Mouse (Mus musculus) embryo, embryonic 11 days (tissue): Measurements from ENCODE around the gene Cyp24a1.
"Not testable (repeated sequence)": the region's sequence is repeated elsewhere in the genome, so short reads cannot be mapped to it uniquely, and the experiment has no call there.

Experiments
- DNase-seq: peaks from one replicate; pipeline ENCODE4 v3.0.0-alpha.2; 2015

The Cyp24a1 gene

DNA sequence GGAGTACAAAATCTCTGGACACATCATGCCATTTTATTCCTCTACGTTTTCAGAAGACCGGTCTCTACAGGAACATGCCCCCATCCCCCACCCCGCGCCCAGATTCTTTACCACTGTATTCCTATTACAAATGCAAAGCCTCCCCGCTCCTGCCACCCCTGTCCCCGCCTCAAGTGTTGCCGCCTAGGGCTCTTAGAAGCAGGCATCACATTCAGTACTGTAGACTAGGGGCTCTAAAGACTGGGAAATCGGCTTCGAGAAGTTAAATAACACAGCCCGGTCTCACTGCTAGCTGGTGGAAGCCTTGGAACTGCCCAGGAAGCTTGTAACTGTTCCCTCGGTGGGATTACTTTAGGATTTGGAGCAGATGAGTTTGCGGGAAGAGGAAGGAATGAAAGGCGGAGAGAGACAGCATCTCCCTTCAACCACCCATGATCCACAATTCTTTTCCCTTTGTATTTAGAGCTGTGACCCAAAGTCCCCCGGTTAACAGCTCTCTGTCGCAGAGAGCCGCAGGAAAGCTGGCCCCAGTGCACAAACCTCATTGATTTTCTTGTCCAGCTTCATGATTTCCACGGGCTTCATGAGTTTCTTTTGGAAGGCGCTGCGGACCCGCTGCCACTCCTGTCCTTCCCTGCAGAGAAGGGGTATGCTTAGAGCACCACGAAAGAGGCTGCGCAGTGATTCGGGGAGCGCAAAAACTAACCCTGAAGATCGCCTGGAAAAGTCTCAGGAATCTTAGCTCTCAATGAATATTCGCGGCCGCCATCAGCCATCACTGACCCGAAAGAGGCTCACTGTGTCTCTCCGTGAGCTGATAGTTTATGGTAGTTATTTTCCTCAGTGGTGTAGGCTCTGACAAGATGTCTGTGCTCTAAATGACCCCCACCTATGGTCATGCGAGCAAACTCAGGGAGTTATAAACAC is 1.9 kb downstream of the Cyp24a1 start:
- peak; percentile 42 for DNase-seq

DNA sequence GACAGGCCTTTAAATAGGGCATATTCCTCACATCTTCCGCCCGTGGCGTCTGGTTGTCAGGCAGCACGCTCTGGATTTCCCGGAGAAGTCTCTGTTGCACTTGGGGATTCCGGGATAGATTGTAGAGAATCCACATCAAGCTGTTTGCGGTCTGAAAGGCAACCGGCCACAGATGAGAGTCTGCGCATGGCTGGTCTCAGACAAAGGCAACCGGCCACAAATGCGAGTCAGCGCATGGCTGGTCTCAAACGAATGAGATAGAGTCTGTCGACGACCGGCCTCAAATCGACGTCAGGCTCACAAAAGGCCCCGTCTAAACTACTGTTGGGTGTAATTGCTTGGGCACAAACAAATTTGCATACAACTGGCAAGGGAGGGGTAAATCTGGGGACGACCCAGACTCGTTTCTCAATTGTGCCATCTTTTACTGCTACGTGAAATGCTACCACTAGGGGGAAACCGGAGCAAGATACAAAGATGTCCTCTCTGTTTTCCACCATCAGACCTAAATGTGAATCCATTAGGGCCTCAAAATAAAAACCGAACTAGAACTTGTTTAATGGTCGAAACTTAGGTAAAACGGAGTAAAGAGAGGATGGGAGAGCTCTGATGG is 8.9 kb downstream of the Cyp24a1 start:
- peak; percentile 62 for DNase-seq

DNA sequence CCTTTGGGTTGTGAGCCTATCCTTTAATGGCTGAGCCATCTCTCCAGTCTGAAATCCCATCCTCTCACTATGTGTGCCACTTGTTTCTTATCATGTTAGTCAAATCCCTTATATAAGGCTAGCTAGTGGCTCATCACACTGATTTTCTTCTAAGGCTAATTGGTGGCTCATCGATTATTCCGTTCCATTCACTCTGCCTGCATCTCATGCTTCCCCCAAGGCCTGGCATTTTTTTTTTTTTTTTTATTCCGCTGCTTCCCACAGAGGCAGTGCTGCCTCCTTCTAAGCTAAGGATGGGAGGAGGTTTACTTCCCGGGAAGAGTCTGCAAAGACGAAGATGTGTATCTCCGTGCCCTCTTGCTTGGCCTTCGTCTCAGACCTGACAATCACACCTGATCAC is 9.7 kb downstream of the Cyp24a1 start:
- no peak for DNase-seq

DNA sequence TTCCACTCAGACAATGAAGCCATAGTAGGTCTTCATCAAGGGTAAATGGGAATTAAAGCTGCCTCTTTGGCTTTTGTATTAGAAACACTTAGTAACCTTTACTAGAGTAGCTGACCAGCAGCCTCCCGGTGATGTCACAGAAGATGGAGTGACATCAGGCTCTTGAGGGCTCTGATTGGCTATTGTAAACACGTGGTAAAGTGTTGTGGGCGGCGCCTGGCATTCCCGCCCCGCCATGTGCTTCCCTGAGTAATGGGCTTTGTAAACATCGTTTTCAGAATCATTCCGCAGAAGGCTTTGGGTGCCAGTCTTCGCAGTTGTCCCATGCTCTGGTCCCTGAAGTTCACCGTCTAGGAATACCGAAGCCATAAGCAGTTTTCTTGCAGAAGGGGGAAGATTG is 13.0 kb downstream of the Cyp24a1 start:
- DNase-seq = no peak

DNA sequence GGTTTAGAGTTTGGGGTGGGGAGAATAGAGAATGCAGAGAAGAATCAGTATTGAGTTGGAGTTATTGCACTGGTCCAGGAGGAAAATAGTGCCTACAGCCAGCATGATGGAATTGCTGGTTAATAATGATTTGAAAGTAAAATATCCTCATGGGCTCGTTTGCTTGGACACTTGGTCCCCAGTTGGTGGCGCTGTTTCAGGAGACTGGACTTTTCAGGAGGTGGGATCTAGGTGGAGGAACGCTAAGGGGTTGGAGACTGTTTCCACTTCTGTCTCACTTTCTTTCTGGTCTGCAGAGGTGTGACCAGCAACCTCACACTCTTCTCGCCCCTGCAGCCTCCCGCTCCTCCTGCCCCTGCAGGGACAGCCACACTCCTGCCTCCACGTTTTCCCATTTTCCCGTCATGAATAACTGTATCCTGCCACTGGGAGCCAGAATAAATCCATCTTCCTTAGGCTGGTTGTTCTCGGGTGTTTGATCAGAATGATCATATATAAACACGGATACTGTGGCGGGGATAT is 14.9 kb downstream of the Cyp24a1 start:
- DNase-seq = no peak

DNA sequence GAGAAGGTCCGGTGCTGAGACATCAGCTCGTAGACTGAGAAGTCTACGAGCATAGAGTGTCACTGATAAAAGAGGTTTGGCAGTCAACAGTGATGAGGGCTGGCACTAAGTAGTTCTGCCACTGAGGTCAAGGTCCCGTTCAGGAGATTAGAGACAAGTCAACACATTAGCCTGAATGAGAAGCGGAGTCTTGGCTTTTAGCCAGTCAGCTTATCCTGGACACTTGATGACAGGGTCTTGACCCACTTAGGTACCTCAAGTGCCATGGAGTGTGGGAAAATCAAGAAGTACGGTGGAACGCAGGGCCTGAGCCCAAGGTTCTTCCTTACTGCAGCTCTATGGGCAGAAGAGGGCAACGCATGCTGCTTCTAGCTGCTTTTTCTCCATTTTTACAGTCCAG is 20.3 kb downstream of the Cyp24a1 start:
- DNase-seq = no peak

DNA sequence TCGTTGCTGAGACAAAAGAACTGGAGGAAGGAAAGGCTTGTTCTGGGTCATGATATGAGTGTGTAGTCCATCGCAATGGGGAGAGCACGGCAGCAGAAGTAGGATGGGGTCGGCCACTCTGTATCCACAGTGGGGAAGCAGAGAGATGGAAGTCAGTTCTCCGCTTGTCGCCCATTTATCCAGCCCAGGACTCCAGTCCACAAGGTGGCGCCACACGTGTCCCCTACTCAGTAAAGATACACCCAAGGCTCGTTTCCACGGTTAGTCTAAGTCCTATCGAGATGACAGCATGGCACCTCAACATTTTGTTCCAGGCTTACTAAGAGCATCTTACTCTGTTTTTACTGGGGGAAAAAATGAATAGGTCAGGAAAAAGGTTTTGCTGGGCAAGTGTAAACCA is 20.7 kb downstream of the Cyp24a1 start:
- DNase-seq = no peak

DNA sequence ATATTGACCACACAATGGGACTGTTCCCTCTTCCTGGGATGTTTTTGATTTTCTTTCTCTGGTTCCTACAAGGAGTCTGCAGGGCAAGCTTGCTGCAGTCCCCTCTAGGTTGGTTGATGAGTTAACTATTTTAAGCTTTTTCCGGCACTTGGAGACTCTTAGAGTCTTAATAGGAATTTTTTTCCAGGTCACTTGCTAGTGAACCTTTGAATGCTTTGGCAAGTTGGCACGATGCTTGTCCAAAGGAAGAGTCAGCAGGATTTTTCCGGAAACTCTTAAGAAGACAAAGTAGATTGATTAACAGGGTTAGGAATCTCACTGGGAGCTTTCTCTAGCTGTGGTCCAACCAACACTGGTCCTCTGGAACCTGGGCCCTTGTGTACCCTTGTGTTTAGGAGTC is 21.8 kb downstream of the Cyp24a1 start:
- no peak for DNase-seq

DNA sequence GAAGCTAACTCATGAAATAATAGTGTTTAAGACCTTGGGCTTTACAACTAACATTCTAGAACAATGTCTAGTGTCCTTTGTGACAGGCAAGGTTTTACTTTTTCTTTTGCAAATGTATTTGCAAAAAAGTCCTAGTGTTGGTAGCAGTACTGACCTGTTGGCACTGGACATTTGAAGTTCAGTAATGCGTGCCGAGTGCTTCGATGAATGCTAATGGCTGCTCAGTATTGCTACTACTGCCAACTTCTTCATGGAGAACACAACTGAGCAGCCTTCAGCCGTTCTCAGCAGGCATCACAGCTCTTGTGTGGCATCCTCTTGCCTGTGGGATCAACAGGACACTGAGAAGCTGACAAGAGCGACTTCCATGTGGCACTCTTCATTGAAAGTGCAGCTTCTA is 22.8 kb downstream of the Cyp24a1 start:
- no peak for DNase-seq

DNA sequence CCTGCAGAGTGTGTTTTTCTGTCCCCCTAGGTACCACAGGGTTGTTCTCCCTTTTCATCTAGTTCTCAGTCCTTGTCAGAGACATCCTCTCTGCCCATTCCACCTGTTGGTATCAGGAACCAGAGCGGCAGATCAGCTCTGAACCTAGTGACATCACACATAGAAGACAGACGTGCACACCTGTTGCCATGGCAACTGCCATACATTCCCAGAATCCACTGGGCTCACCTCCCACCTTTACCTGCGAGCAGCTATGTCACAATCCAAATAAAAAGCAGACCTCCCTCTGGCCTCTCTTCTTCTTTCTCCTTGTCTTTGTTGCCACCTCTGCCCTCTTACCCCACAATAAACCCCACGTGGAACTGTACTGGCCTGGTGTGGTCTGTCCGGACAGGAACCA is 26.4 kb downstream of the Cyp24a1 start:
- no peak for DNase-seq

DNA sequence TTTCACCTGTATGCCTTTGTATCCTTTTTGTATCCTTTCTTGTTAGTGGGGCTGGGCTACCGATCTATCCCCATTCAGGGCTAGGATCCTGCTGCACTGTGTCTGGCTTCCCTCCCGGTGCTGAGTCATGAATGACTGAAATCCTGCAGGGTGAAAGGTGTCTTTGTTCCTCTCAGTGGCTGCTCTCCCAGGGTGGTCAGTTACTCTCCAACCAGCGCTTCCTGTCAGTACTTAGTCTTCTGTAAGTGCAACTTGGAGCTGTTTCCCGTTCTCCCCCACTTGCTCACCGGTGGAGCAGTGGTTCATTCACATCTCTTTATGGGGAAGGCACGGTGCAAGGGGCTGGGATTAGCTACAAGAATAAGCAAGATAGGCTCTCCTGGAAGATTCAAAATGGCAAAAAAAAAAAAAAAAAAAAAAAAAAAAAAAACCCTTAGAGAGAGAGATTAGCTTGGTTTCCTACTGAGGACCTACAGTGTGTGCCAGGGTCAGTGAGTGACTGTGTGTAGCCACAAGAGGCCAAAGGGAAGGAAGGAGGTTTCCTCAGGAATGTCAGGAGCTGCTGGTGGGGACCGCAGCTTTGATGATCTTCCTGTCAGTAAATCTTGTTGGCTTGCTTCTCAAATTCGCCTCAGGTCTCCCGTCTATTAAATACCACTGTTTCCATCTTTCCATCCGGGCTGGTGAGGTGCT is 27.2 kb downstream of the Cyp24a1 start:
- peak; percentile 62 for DNase-seq

DNA sequence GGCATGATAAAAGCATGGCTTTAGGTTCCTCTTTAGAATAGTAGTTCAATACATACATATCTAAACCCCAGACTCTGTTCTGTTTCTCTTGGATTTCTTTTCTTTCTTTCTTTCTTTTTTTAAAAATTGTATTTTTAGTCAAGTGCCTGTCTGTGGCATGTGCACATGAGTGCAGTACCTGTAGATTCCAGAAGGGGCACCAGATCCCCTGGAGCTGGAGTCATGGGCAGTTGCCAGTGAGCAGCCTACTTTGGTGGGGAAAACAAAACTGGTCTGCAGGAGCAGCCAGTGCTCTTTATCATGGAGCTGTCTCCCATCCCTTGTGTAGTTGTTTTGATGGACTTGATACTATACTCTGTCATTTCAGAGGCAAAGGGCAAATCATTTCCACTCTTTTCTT is 28.9 kb downstream of the Cyp24a1 start:
- no peak for DNase-seq

DNA sequence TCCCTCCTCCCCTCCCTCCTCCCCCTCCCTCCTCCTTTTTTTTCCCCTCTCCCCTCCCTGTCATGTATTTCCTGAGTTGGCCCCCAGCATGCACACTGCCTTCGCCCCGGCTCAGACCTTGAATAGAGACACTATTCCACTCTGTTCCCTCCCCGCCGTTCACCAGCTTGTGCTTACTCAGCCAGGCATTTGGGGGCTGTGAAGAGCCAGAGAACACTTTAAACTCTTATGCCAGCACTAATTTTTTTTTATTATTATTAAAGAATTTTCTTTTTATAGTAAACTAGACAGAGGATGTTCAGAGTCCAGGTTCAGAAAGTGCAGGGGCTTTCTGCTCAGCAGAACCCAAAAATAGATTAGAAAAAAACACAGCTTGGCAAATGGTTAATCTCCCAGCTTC is 32.1 kb downstream of the Cyp24a1 start:
- DNase-seq = no peak

DNA sequence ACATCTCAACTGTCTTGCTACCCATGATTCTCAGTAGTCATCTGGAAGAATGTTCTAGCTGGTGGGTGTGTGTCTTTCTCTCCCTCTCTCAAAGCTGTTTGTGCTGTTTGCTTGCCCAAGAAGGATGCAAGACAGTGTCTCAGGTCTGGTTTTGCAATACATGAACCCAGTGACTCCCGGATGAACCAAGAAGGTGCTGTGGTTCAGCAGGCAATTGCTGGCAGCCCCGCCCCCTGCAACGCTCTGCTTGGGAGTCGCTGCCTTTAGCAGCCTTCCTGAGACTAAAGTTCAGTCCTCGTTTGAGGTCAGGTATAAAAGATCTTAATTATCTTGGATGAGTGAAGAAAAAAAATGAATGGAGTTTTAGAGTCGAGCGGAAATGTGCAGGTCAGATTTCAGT is 35.3 kb downstream of the Cyp24a1 start:
- no peak for DNase-seq

DNA sequence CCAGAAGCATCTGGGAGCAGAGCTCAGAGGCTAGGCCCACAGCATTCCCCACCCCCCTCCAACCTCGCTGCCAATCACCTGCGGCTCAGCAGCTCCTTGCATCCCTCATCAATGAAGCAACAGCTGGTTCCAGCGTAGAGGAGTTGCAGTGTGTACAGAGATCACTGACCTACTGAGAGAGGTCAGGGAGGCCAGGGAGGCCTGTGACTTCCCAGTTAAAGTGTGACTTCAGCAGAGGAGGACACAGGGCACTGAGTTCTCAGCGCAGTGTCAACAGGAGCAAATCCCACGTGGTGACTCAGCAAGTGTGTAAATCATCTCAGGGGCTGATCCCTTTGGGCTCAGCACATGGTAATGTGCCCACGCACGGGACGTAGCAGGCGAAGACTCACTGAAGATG is 37.1 kb downstream of the Cyp24a1 start:
- peak; percentile 68 for DNase-seq

DNA sequence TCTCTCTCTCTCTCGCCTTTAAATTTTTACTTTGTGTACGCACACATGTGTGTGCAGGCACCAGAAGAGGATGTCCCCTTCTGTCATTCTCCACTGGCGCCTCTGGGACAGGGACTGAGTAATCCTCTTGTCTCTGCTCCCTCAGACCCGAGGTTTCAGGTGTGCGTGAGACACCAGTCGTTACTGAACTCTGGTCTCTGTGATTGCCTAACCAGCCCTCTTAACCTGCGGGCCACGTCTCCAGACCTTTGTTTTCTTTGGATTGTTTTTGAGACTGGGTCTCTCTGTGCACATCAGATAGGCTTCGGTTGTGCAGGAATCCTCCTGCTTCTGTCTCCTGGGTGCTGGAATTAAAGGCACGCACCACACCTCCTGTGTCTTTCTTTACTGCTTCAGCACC is 37.8 kb downstream of the Cyp24a1 start:
- DNase-seq = no peak

DNA sequence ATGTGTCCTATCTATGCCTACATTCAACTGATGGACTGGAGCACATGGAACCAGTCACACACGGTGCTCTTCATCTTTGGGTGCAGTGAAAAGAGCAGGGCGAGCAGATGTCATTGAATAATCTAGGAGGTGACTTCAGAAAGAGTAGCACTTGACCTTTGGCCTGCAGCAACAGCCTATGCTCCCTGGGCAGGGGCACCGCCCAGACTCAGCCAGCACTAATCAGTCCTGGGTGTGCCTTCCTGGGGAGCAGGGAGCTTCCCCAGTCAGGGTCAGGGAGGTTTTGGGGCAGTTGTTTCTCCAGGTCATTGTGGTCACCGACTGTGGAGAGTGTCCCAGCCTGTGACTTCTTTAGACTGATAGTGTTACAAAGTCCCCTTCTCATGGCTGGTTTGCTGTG is 43.1 kb downstream of the Cyp24a1 start:
- DNase-seq = not testable (repeated sequence)

DNA sequence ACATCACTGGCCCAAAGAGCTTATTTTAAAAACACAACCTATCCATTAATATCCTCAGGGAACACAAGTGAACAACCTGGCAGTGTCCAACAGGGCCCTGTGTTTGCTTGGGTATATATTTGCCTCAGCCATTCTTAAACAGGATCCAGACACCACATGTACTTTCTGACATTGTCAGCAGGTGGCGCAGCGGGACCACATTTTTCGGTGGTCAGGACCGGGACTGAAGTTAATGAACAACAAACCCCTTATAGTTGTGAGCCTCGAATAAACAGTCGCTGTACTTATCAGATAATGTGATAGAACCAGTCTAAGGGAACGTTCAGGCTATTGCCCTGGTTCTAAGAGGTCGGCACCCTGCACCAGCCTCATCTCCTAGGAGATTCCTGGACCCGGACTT is 46.0 kb downstream of the Cyp24a1 start:
- peak; percentile 82 for DNase-seq

DNA sequence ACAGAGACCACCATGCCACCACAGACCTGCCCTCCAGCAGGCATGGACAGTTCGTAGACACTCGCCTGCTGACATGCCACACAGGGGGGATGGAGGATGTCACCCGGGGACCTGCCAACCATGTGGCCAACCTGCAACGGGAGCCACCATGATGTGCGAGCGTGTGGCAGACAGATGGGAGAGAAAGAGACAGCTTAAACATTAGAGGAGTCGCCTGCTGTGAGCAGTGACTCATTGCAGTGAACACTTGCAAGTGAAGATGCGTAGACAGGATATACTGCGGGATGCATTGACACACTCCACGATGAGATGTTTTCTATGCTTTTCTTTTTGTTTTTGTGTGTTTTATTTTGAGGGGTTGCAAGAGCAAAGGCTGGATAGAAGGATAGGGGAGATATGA is 49.3 kb downstream of the Cyp24a1 start:
- no peak for DNase-seq

DNA sequence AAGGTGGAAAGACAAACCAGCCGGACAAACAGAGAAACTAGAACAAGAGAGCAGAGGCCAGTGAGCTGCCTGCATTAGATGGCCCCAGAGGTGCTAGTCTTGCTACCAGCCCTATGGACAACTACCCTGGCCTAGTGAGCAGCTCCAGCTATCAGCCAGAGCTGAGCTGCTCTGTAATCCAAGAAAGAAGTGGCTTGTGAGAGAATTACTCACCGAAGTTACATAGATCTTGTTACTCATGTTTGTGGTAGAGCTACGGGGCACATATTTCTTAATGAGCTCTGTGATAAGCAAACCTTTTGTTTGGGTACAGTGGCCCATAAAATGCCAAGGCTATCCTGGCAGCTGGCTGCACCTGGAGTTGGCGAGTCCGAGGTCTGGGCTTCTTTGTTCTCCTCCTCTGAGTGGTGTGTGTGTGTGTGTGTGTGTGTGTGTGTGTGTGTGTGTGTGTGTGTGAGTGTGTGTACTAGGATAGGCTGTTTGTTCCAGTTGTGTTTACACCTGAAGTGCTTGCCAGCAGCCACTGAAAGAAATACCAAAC is 50.0 kb downstream of the Cyp24a1 start:
- no peak for DNase-seq

DNA sequence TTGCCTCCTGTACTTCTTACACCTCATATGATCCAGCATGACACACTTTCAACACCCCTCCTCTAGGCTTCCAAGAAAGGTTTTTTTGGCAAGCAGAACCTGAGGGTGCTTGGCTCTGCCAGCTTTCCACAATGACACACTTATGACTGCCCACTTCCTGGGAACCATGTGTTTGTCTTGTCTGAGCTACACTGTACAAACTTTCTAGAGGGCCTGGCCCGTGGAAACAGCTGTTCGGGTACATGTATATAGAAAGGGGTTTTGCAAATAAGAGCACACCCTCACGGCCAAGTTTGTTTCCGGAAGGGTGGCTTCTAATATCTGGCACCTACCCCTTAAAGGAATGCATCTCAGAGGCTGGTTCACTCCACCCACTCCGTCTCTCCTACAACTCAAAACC is 51.1 kb downstream of the Cyp24a1 start:
- no peak for DNase-seq

DNA sequence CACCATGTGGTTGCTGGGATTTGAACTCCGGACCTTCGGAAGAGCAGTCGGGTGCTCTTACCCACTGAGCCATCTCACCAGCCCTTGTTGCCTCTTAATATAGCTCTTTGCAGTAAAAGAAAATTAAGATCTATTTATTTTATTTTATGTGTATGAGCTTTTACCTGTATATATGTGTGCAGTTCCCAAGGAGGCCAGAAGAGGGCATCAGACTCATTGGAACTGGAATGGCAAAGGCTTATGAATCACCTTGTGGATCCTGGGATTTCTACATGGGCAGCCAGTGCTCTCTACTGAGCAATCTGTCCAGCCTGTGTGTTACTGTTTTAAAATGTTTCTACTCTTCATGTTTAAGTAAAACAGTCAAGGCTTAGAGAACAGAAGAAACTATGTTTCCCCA is 54.4 kb downstream of the Cyp24a1 start:
- no peak for DNase-seq

DNA sequence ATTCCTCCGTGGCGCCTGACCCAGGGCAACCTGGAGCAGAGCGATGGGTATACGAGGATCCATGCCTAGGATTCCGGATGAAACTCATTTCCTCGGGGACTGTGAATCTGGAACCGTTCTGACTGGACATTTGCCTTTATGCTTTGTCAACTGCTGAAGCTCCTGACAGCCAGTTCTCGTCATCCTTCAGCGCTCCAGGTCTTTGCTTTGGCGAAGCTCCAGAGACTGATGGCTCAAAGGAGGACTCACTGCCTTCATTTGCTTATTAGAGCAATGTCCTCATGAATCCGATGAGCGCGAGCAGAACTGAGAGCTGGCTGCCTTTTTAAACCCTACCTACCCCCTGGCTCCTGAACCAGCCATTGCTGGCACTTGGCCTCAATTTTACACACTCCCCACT is 58.2 kb downstream of the Cyp24a1 start:
- DNase-seq = no peak

DNA sequence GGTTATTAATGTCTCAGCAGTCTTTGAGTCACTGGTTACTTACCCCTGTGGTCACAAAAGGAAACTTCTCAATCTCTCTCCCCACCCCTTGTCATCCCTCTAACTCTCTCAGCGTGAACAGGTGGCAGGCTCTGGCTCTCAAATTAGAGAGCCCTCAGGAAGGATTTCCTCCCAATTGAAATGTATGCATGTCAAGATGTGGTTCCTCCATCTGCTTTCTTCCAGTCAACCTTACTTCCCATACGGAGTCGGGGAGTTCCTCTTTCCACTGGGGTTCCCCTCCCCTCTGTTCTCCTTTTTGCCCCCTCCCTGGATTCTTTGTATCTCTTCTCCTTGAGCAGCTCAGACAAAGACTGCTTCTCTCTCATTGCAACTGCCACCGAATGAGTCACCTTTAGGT is 60.7 kb downstream of the Cyp24a1 start:
- no peak for DNase-seq
